Mouse (Mus musculus) liver, postnatal 0 days (tissue): ENCODE measurements around the gene Hnf1b. TPM values are rescaled to one million over a fixed set of nuclear protein-coding genes. Genes with fewer than 3 reads are reported as not detected.

Source experiments
- ATAC-seq: fragments of 200-750 bp; cut with Nextera tagmentation; 2 replicates; pipeline ENCODE4 v1.8.0; 2017; ENCODE audit warnings: mild to moderate bottlenecking, moderate library complexity
- DNase-seq: peaks from one replicate; pipeline ENCODE4 v3.0.0-alpha.2; 2016
- H3K27ac ChIP-seq: fragments of 300-500 bp; sonication (generic); 2 replicates; pipeline ENCODE4 v1.5.1; 2014; ENCODE audit warnings: antibody characterized with exemption, moderate library complexity, mild to moderate bottlenecking, low read depth
- H3K27me3 ChIP-seq: fragments of 300-500 bp; sonication (generic); 2 replicates; pipeline ENCODE4 v1.6.1; 2014; ENCODE audit warnings: low read length, control low read depth, mixed read lengths; ENCODE audit not compliant: insufficient read depth
- H3K36me3 ChIP-seq: fragments of 300-500 bp; sonication (generic); replicated peaks from 2 replicates; pipeline ENCODE4 v1.6.1; 2014; ENCODE audit warnings: mild to moderate bottlenecking, control low read depth, low read length, moderate library complexity, mixed read lengths; ENCODE audit not compliant: insufficient read depth
- H3K4me1 ChIP-seq: fragments of 300-500 bp; sonication (generic); 2 replicates; pipeline ENCODE4 v1.6.1; 2014; ENCODE audit warnings: antibody characterized with exemption, mild to moderate bottlenecking, control low read depth; ENCODE audit not compliant: insufficient read depth
- H3K4me2 ChIP-seq: fragments of 300-500 bp; sonication (generic); 2 replicates; pipeline ENCODE4 v1.6.1; 2014; ENCODE audit warnings: low read depth, mild to moderate bottlenecking, low read length, moderate library complexity, mixed read lengths
- H3K4me3 ChIP-seq: fragments of 300-500 bp; sonication (generic); 2 replicates; pipeline ENCODE4 v1.5.1; 2014; ENCODE audit warnings: low read depth, low read length
- H3K9ac ChIP-seq: fragments of 300-500 bp; sonication (generic); replicated peaks from 2 replicates; pipeline ENCODE4 v1.6.1; 2014; ENCODE audit warnings: mild to moderate bottlenecking, moderate library complexity
- H3K9me3 ChIP-seq: fragments of 300-500 bp; sonication (generic); 2 replicates; pipeline ENCODE4 v1.6.1; 2016; ENCODE audit warnings: mild to moderate bottlenecking, control low read depth, low read length, mixed read lengths
- CTCF ChIP-seq: sonication (generic); IDR thresholded peaks from 2 replicates; pipeline ENCODE4 v1.5.1; 2016; ENCODE audit warnings: antibody characterized with exemption, low read depth
- EP300 ChIP-seq: IDR thresholded peaks from 2 replicates; pipeline ENCODE4 v1.6.1; 2016; ENCODE audit warnings: antibody characterized with exemption, low read depth, mild to moderate bottlenecking
- WGBS: fragments of 180-500 bp; shearing (Covaris S2); extraction: QIAGEN DNeasy Blood & Tissue Kit; methylation state at CpG from one replicate; pipeline ENCODE4 v1.1.7; 2014; ENCODE audit not compliant: insufficient replicate concordance; 5-methylcytosine and 5-hydroxymethylcytosine counted together
- polyA plus RNA-seq: library from polyadenylated mRNA; unstranded; fragments of >200 nt; fragmentation: Nextera tagmentation; extraction: Ambion mirVana; gene quantifications from 2 replicates; pipeline ENCODE4 v1.2.1, GENCODE M21; 2015

Gene Hnf1b
- polyA plus RNA-seq, 1 experiment from 2014 or later: 4.9 TPM

GRCm38 (mm10) chr11:83896430-83897410 lies 46.9 kb downstream of the Hnf1b start:
- WGBS: 62% methylated on average over 16 of the region's 16 CpGs
- ATAC-seq (peak; percentile 67), DNase-seq (no peak)
- Histone ChIP-seq H3K9ac (no peak overlapping the region), H3K4me2 (no peak overlapping the region), H3K36me3 (no peaks in the 10 kb centered on the region), H3K9me3 (no peaks in the 10 kb centered on the region), H3K27me3 (no peaks in the 10 kb centered on the region), H3K27ac (peak overlapping the region; percentile 48; the same call in 1 of the 2 replicates), H3K4me3 (no peak overlapping the region), H3K4me1 (peaks cover 7% of the 10 kb centered on the region)
- peak; percentile 35; the same call in 1 of the 2 replicates for TF ChIP-seq EP300
- TF ChIP-seq CTCF: no peak

- WGBS: 57% methylated on average over 7 of the region's 7 CpGs
- DNase-seq (no peak), ATAC-seq (no peak)
- no peak overlapping the region for H3K9ac ChIP-seq
- 0 out of 2 replicates have a peak overlapping the region, but pooled peaks have one; percentile 22 for H3K27ac ChIP-seq
- H3K4me1 ChIP-seq: peaks cover 7% of the 10 kb centered on the region
- TF ChIP-seq CTCF (no peak), EP300 (no peak)
- H3K4me2 ChIP-seq: no peak overlapping the region
- no peak overlapping the region for H3K4me3 ChIP-seq
- H3K9me3 ChIP-seq: no peaks in the 10 kb centered on the region
- no peaks in the 10 kb centered on the region for H3K27me3 ChIP-seq
- no peaks in the 10 kb centered on the region for H3K36me3 ChIP-seq
Measured at GRCm38 (mm10) chr11:83897569-83897968, 47.7 kb downstream of the Hnf1b start.

- Histone ChIP-seq H3K4me2 (no peak overlapping the region), H3K27me3 (no peaks in the 10 kb centered on the region), H3K4me3 (no peak overlapping the region), H3K27ac (no peak overlapping the region), H3K4me1 (peaks cover 8% of the 10 kb centered on the region), H3K36me3 (no peaks in the 10 kb centered on the region; the same call in 1 of the 2 replicates), H3K9me3 (no peaks in the 10 kb centered on the region), H3K9ac (no peak overlapping the region)
- no peak for ATAC-seq
- 66% methylated on average over 3 of the region's 3 CpGs for WGBS
- DNase-seq: no peak
- TF ChIP-seq EP300 (no peak), CTCF (no peak)
Measured at GRCm38 (mm10) chr11:83902812-83903211, 52.9 kb downstream of the Hnf1b start.

DNA sequence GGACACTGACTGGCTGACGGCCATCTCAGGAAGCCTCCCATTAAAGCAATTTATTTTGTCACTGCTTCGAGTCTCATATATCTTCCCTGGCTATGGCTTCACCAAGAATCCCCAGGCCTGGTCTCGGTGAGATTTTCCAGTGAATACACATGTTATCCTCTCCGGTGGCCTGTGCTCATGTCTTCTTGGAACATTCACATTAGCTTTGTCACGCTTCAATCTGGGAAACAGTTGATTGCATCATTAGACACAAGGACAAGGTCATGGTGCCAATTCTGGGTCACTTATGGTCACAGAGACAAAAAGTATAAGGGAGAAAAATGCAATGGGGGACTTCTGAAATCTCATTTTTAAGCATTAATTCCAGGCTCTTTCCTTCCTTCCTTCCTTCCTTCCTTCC lies 55.9 kb downstream of the Hnf1b start:
- H3K36me3 ChIP-seq: no peaks in the 10 kb centered on the region; the same call in 1 of the 2 replicates
- WGBS: 68% methylated on average over 5 of the region's 5 CpGs
- no peak overlapping the region for H3K9ac ChIP-seq
- no peak for DNase-seq
- H3K9me3 ChIP-seq: no peaks in the 10 kb centered on the region
- H3K27ac ChIP-seq: peak overlapping the region; percentile 44
- peaks cover 17% of the 10 kb centered on the region for H3K4me1 ChIP-seq
- ATAC-seq: peak; percentile 38; the same call in 1 of the 2 replicates
- TF ChIP-seq EP300: no peak
- TF ChIP-seq CTCF: no peak
- H3K4me3 ChIP-seq: no peak overlapping the region
- H3K4me2 ChIP-seq: no peak overlapping the region
- H3K27me3 ChIP-seq: no peaks in the 10 kb centered on the region

- WGBS: 43% methylated on average over 7 of the region's 7 CpGs
- H3K36me3 ChIP-seq: no peaks in the 10 kb centered on the region; the same call in 1 of the 2 replicates
- DNase-seq (no peak), ATAC-seq (peak; percentile 53; the same call in 1 of the 2 replicates)
- H3K9ac ChIP-seq: no peak overlapping the region
- H3K27ac ChIP-seq: no peak overlapping the region
- H3K9me3 ChIP-seq: no peaks in the 10 kb centered on the region
- no peak for TF ChIP-seq CTCF
- no peak for TF ChIP-seq EP300
- H3K4me2 ChIP-seq: no peak overlapping the region
- peaks cover 17% of the 10 kb centered on the region for H3K4me1 ChIP-seq
- H3K27me3 ChIP-seq: no peaks in the 10 kb centered on the region
- H3K4me3 ChIP-seq: no peak overlapping the region
Measured at GRCm38 (mm10) chr11:83908376-83908775, 58.5 kb downstream of the Hnf1b start.

- 18% methylated on average over 8 of the region's 8 CpGs for WGBS
- Histone ChIP-seq H3K36me3 (no peaks in the 10 kb centered on the region), H3K27me3 (no peaks in the 10 kb centered on the region), H3K27ac (peak overlapping the region; percentile 50), H3K4me1 (peaks cover 14% of the 10 kb centered on the region), H3K9me3 (no peaks in the 10 kb centered on the region), H3K4me3 (no peak overlapping the region), H3K4me2 (no peak overlapping the region), H3K9ac (no peak overlapping the region)
- peak; percentile 79 for ATAC-seq
- TF ChIP-seq EP300 (peak; percentile 44; the same call in 1 of the 2 replicates), CTCF (no peak)
- DNase-seq: peak; percentile 29
Measured at GRCm38 (mm10) chr11:83913824-83914311, 64.0 kb downstream of the Hnf1b start.
